Mouse (Mus musculus) midbrain, postnatal 0 days (tissue): ENCODE results near the gene Aig1. TPM values are rescaled to one million over a fixed set of nuclear protein-coding genes. Genes with fewer than 3 reads are reported as not detected.

Experiments
- ATAC-seq: fragments of 200-750 bp; cut with Nextera tagmentation; 2 replicates; pipeline ENCODE4 v1.8.0; 2017; ENCODE audit warnings: moderate number of reproducible peaks, mild to moderate bottlenecking, moderate TSS enrichment, moderate library complexity; ENCODE audit not compliant: low FRiP score
- DNase-seq: peaks from one replicate; pipeline ENCODE4 v3.0.0-alpha.2; 2015; ENCODE audit warnings: low spot score
- H3K27ac ChIP-seq: fragments of 300-500 bp; sonication (generic); 2 replicates; pipeline ENCODE4 v1.5.1; 2014; ENCODE audit warnings: low read depth, mild to moderate bottlenecking, low read length, mixed read lengths
- H3K27me3 ChIP-seq: fragments of 300-500 bp; sonication (generic); 2 replicates; pipeline ENCODE4 v1.6.1; 2014; ENCODE audit warnings: low read length, control low read depth, mixed read lengths; ENCODE audit not compliant: insufficient read depth
- H3K36me3 ChIP-seq: fragments of 300-500 bp; sonication (generic); 2 replicates; pipeline ENCODE4 v1.6.1; 2014; ENCODE audit warnings: low read length, control low read depth, mixed read lengths; ENCODE audit not compliant: insufficient read depth
- H3K4me1 ChIP-seq: fragments of 300-500 bp; sonication (generic); 2 replicates; pipeline ENCODE4 v1.6.1; 2014; ENCODE audit warnings: mild to moderate bottlenecking, control low read depth, antibody characterized with exemption, low read length, mixed read lengths; ENCODE audit not compliant: insufficient read depth
- H3K4me2 ChIP-seq: fragments of 300-500 bp; sonication (generic); 2 replicates; pipeline ENCODE4 v1.6.1; 2014; ENCODE audit warnings: low read depth, mild to moderate bottlenecking, low read length, mixed read lengths; ENCODE audit not compliant: poor library complexity, severe bottlenecking
- H3K4me3 ChIP-seq: fragments of 300-500 bp; sonication (generic); 2 replicates; pipeline ENCODE4 v1.5.1; 2014; ENCODE audit warnings: low read depth, mild to moderate bottlenecking, low read length, moderate library complexity
- H3K9ac ChIP-seq: fragments of 300-500 bp; sonication (generic); replicated peaks from 2 replicates; pipeline ENCODE4 v1.6.1; 2014; ENCODE audit warnings: mild to moderate bottlenecking, low read length, moderate library complexity, mixed read lengths; ENCODE audit not compliant: poor library complexity, severe bottlenecking
- H3K9me3 ChIP-seq: fragments of 300-500 bp; sonication (generic); 2 replicates; pipeline ENCODE4 v1.6.1; 2016; ENCODE audit warnings: low read length, control low read depth
- CTCF ChIP-seq: IDR thresholded peaks from 2 replicates; pipeline ENCODE4 v1.5.1; 2016; ENCODE audit warnings: antibody characterized with exemption, mild to moderate bottlenecking
- WGBS: fragments of 180-500 bp; shearing (Covaris S2); extraction: QIAGEN DNeasy Blood & Tissue Kit; methylation state at CpG from one replicate; pipeline ENCODE4 v1.1.7; 2014; 5-methylcytosine and 5-hydroxymethylcytosine counted together
- polyA plus RNA-seq: library from polyadenylated mRNA; unstranded; fragments of >200 nt; fragmentation: Nextera tagmentation; extraction: Ambion mirVana; gene quantifications from 2 replicates; pipeline ENCODE4 v1.2.1, GENCODE M21; 2015
- total RNA-seq: library from RNA; depleted of rRNA; stranded (reverse); fragments of >200 nt; gene quantifications from 2 replicates; pipeline ENCODE4 v1.2.3, GENCODE M21; 2014

Gene Aig1
- total and polyA plus RNA-seq, 2 experiments from 2014 or later: 101 to 103 TPM

- Histone ChIP-seq H3K4me3 (no peak overlapping the region), H3K36me3 (no peaks in the 10 kb centered on the region), H3K27ac (no peak overlapping the region; the same call in 1 of the 2 replicates), H3K9me3 (no peaks in the 10 kb centered on the region), H3K27me3 (no peaks in the 10 kb centered on the region), H3K4me2 (no peak overlapping the region), H3K9ac (no peak overlapping the region), H3K4me1 (0 out of 2 replicates have a peak, but pooled peaks cover 4% of the 10 kb centered on the region)
- ATAC-seq (peak; percentile 73), DNase-seq (peak; percentile 86)
- TF ChIP-seq CTCF: no peak
- WGBS: 14% methylated on average over 9 of the region's 9 CpGs
Observed at GRCm38 (mm10) chr10:13714199-13714919, 154.4 kb downstream of the Aig1 start.

GRCm38 (mm10) chr10:13713711-13714110 is 155.1 kb downstream of the Aig1 start:
- DNase-seq (no peak), ATAC-seq (no peak)
- Histone ChIP-seq H3K4me2 (no peak overlapping the region), H3K9ac (no peak overlapping the region), H3K36me3 (no peaks in the 10 kb centered on the region), H3K9me3 (no peaks in the 10 kb centered on the region), H3K27ac (no peak overlapping the region; the same call in 1 of the 2 replicates), H3K4me1 (0 out of 2 replicates have a peak, but pooled peaks cover 4% of the 10 kb centered on the region), H3K4me3 (no peak overlapping the region), H3K27me3 (no peaks in the 10 kb centered on the region)
- TF ChIP-seq CTCF: no peak
- WGBS: 56% methylated on average over 5 of the region's 5 CpGs

GRCm38 (mm10) chr10:13713116-13713515 is 155.7 kb downstream of the Aig1 start:
- ATAC-seq (no peak), DNase-seq (no peak)
- H3K4me3 ChIP-seq: no peak overlapping the region
- H3K27me3 ChIP-seq: no peaks in the 10 kb centered on the region
- 68% methylated on average over 2 of the region's 2 CpGs for WGBS
- H3K9me3 ChIP-seq: no peaks in the 10 kb centered on the region
- no peak overlapping the region for H3K4me2 ChIP-seq
- H3K27ac ChIP-seq: no peak overlapping the region
- H3K4me1 ChIP-seq: 0 out of 2 replicates have a peak, but pooled peaks cover 4% of the 10 kb centered on the region
- H3K36me3 ChIP-seq: no peaks in the 10 kb centered on the region
- H3K9ac ChIP-seq: no peak overlapping the region
- TF ChIP-seq CTCF: no peak

- H3K36me3 ChIP-seq: no peaks in the 10 kb centered on the region
- no peak overlapping the region for H3K4me2 ChIP-seq
- no peaks in the 10 kb centered on the region for H3K9me3 ChIP-seq
- DNase-seq (no peak), ATAC-seq (no peak)
- no peaks in the 10 kb centered on the region for H3K27me3 ChIP-seq
- no peak overlapping the region for H3K4me3 ChIP-seq
- H3K27ac ChIP-seq: no peak overlapping the region
- 0 out of 2 replicates have a peak, but pooled peaks cover 4% of the 10 kb centered on the region for H3K4me1 ChIP-seq
- TF ChIP-seq CTCF: no peak
- 92% methylated on average over 8 of the region's 8 CpGs for WGBS
- H3K9ac ChIP-seq: no peak overlapping the region
Observed at GRCm38 (mm10) chr10:13711281-13711829, 157.4 kb downstream of the Aig1 start.

- DNase-seq (no peak), ATAC-seq (no peak)
- Histone ChIP-seq H3K27me3 (no peaks in the 10 kb centered on the region), H3K9me3 (no peaks in the 10 kb centered on the region), H3K4me3 (no peak overlapping the region), H3K4me2 (no peak overlapping the region), H3K36me3 (no peaks in the 10 kb centered on the region), H3K4me1 (no peaks in the 10 kb centered on the region), H3K27ac (no peak overlapping the region; the same call in 1 of the 2 replicates), H3K9ac (no peak overlapping the region)
- WGBS: 43% methylated on average over 4 of the region's 4 CpGs
- TF ChIP-seq CTCF: no peak
Observed at GRCm38 (mm10) chr10:13705771-13706170, 163.0 kb downstream of the Aig1 start.

GRCm38 (mm10) chr10:13702688-13703087 is 166.1 kb downstream of the Aig1 start:
- DNase-seq: no peak
- no peaks in the 10 kb centered on the region for H3K27me3 ChIP-seq
- no peak for TF ChIP-seq CTCF
- 84% methylated on average over 6 of the region's 6 CpGs for WGBS
- ATAC-seq: no peak
- no peaks in the 10 kb centered on the region for H3K4me1 ChIP-seq
- H3K27ac ChIP-seq: no peak overlapping the region
- no peak overlapping the region for H3K4me3 ChIP-seq
- no peak overlapping the region for H3K9ac ChIP-seq
- H3K4me2 ChIP-seq: no peak overlapping the region
- H3K36me3 ChIP-seq: no peaks in the 10 kb centered on the region
- H3K9me3 ChIP-seq: no peaks in the 10 kb centered on the region
